Mouse (Mus musculus): ENCODE measurements around the gene Zdhhc16.

DNA sequence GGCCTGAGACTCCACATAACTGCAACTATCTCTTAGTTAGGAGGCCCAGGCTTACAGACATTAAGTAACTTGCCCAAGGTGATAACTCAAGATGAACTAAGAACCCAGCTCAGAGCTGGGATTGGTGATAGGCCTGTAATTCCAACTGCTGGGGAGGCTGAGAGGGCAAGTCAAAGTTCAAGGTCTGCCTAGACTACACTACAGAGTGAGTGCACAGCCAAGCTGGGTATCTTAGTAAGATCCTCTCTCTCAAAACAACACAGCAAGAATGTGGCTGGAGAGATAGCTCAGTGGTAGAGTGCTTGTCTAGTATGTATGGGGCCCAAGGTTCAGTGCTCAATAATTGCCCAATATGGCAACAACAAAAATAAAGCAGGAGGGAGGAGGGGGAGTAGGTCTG, 45.1 kb upstream of the Zdhhc16 start:
- TF ChIP-seq CTCF (conservative IDR thresholded peaks at IDR 0.05 in 1 of 2, IDR thresholded peaks at IDR 0.05 in 1 of 2; ENCODE audit: low read depth in 2 of 2, low read length in 2 of 2) (no peak), POLR2A (IDR thresholded peaks at IDR 0.05; ENCODE audit: low read depth, low read length) (no peak), E2F4 (IDR thresholded peaks at IDR 0.05; ENCODE audit: insufficient replicate concordance, low read depth, low read length) (no peak), USF2 (conservative IDR thresholded peaks at IDR 0.05; ENCODE audit: low read depth, low read length) (no peak), RCOR1 (conservative IDR thresholded peaks at IDR 0.05; ENCODE audit: low read depth, low read length) (no peak), EP300 (IDR thresholded peaks at IDR 0.05; ENCODE audit: low read length) (no peak), HCFC1 (IDR thresholded peaks at IDR 0.05; ENCODE audit: low read depth, low read length) (no peak), CHD2 (IDR thresholded peaks at IDR 0.05; ENCODE audit: low read length) (no peak), ZNF384 (IDR thresholded peaks at IDR 0.05; ENCODE audit: low read depth, low read length) (no peak)
